Comparison of ENCODE assay signal across 9 mouse cellular contexts in the genomic region with DNA sequence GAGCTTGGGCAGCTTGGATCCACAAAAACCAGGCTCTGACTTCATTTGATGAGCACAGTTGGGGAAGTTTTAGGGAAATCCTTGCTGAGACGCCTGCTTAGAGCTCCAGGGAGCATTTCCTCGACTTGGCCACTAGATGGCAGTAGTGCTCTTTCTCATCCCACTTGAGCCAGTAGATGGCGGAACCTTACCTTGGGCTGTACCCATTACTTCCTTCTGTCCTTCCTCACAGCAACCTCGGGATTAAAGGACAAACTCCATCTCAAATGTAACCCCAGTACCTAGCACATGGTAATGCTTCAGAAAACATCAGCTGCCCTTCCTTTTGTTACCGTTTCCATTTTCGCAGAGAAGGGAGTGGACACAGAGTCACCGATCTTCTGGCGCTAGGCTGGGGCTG. TPM values are rescaled to one million over a fixed set of nuclear protein-coding genes. Genes with fewer than 3 reads are reported as not detected.
DNase-seq lines count a peak whose midpoint lies in the region; ATAC-seq lines count a peak whose summit lies in the region.
"Had no signal": no experiment of that assay in that cellular context is flagged by ENCODE, and none has a peak within 500 bp of the region (broad histone marks: within the 10 kb centered on the region; RNA-seq: fewer than 3 reads in every experiment).

No protein-coding gene starts in this region.

- H3K9me3 ChIP-seq in limb, embryonic 13.5 days: no peaks in the 10 kb centered on the region
- H3K9me3 ChIP-seq: limb, embryonic 15.5 days had no signal

- peak overlapping the region; percentile 41 for H3K4me2 ChIP-seq in limb, embryonic 13.5 days (replicated peaks)
- H3K4me2 ChIP-seq: limb, embryonic 15.5 days had no signal

- peak; percentile 42 to 47 for DNase-seq in B cell, adult 2 months
- DNase-seq in NIH3T3 (ENCODE audit: low read depth): peak; percentile 76
- peak; percentile 53 to 65 for DNase-seq in cerebellum, postnatal 14 days
- DNase-seq in kidney, adult 8-10 months: peak; percentile 34 to 38
- peak; percentile 49 for DNase-seq in testis, postnatal 14 days (ENCODE audit: low spot score)

- H3K4me3 ChIP-seq in limb, embryonic 13.5 days: no peak overlapping the region
- H3K4me3 ChIP-seq: limb, embryonic 15.5 days had no signal

- H3K36me3 ChIP-seq in limb, embryonic 13.5 days: no peaks in the 10 kb centered on the region
- H3K36me3 ChIP-seq: limb, embryonic 15.5 days had no signal

- no peak overlapping the region for H3K27ac ChIP-seq in limb, embryonic 13.5 days
- H3K27ac ChIP-seq: limb, embryonic 15.5 days had no signal

- no peaks in the 10 kb centered on the region for H3K4me1 ChIP-seq in limb, embryonic 13.5 days
- H3K4me1 ChIP-seq: limb, embryonic 15.5 days had no signal

- H3K27me3 ChIP-seq in limb, embryonic 13.5 days: peaks cover 15% of the 10 kb centered on the region

- peak; percentile 94 for ATAC-seq in granulocyte monocyte progenitor cell, adult 5-6 weeks (replicated peaks; ENCODE audit: poor library complexity, severe bottlenecking)
- peak; percentile 62; the same call in 1 of the 2 replicates for ATAC-seq in limb, embryonic 13.5 days (ENCODE audit: low FRiP score, low read depth)
- peak; percentile 79 for ATAC-seq in monocyte, adult 5-6 weeks (replicated peaks; ENCODE audit: insufficient number of reproducible peaks, low FRiP score, low TSS enrichment, poor library complexity, severe bottlenecking)

- H3K9ac ChIP-seq in limb, embryonic 13.5 days: no peak overlapping the region
- H3K9ac ChIP-seq: limb, embryonic 15.5 days had no signal

- 32% methylated on average over 8 of the region's 8 CpGs for WGBS in limb, embryonic 13.5 days

RNA-seq across cellular contexts. Expression of gene Pah, which starts 31.1 kb away (rescaled TPM):
- total RNA-seq in granulocyte monocyte progenitor cell, adult 5-6 weeks (2014; fragmentation: Nextera tagmentation): not detected in 2 replicates
- not detected in 2 replicates for total RNA-seq in granulocyte monocyte progenitor cell, adult 5-6 weeks (2017)
- polyA plus RNA-seq in limb, embryonic 13.5 days (2015; fragmentation: Nextera tagmentation; extraction: Ambion mirVana): 0.08 and 0.27 TPM in 2 replicates
- total RNA-seq in monocyte, adult 5-6 weeks (2017): not detected in 3 replicates
- polyA plus RNA-seq: limb, embryonic 15.5 days had no signal

RNA-seq across cellular contexts. Expression of gene Ascl1, which starts 59.3 kb away (rescaled TPM):
- total RNA-seq in granulocyte monocyte progenitor cell, adult 5-6 weeks (2014; fragmentation: Nextera tagmentation): not detected in 2 replicates
- total RNA-seq in granulocyte monocyte progenitor cell, adult 5-6 weeks (2017): not detected in 2 replicates
- 0.27 TPM in 1 of 2 replicates, not detected in the other for polyA plus RNA-seq in limb, embryonic 13.5 days (2015; fragmentation: Nextera tagmentation; extraction: Ambion mirVana)
- total RNA-seq in monocyte, adult 5-6 weeks (2017): not detected in 3 replicates
